Mouse (Mus musculus): ENCODE data around the gene Gm14288. TPM values are rescaled to one million over a fixed set of nuclear protein-coding genes. Genes with fewer than 3 reads are reported as not detected.
"Not testable (repeated sequence)": the region's sequence is repeated elsewhere in the genome, so short reads cannot be mapped to it uniquely, and the experiment has no call there.

Gm14288 gene
- total RNA-seq (2021) = not detected
- long read RNA-seq, experiment 1, partial matches to known transcripts = 0 of 4 reads
- long read RNA-seq, experiment 1, other reads (novel, unspliced or antisense) = 0 of 4 reads
- long read RNA-seq, experiment 2, partial matches to known transcripts = 0 of 4 reads
- long read RNA-seq, experiment 2, other reads (novel, unspliced or antisense) = 0 of 4 reads

GRCm38 (mm10) chr2:175800993-175801392 is at the start of gene Gm14288:
Gm14288 (minus strand) TSS chr2:175801093.
- DNase-seq = not testable (repeated sequence)

- DNase-seq = not testable (repeated sequence)
Observed at GRCm38 (mm10) chr2:175741237-175741636, 59.7 kb downstream of the Gm14288 start, which contains the start of gene Gm2007. Gm2007 (plus strand) TSS chr2:175741537.

Other genes starting within 250 kb of the Gm14288 start
- gene Gm11007, start 157.1 kb downstream of the Gm14288 start, total RNA-seq (2021) = not detected
- gene Zfp969, start 97.4 kb downstream of the Gm14288 start, total RNA-seq (2021) = 1 to 10 TPM; 4.5 to 4.7 TPM
- not detected for gene Gm2007, start 59.6 kb downstream of the Gm14288 start, total RNA-seq (2021)
- 10 to 100 TPM; 27.9 to 36.9 TPM for gene Gm6710, start 68.1 kb upstream of the Gm14288 start, total RNA-seq (2021)
- gene Zfp966, start 130.0 kb upstream of the Gm14288 start, total RNA-seq (2021) = 1 to 10 TPM; 8.8 to 9.6 TPM
- gene Gm2026, start 164.2 kb upstream of the Gm14288 start, total RNA-seq (2021) = 10 to 100 TPM; 19.4 to 29.6 TPM

Data from adrenal gland, postnatal 36 days (tissue).